Comparison of ENCODE assay signal across 8 mouse cellular contexts in genomic region chr16:91464594-91465504, GRCm38 (mm10). TPM values are rescaled to one million over a fixed set of nuclear protein-coding genes. Genes with fewer than 3 reads are reported as not detected.
A peak's percentile ranks its signal among the peaks of the same experiment; 100 is the strongest.
DNase-seq lines count a peak whose midpoint lies in the region; ATAC-seq lines count a peak whose summit lies in the region.

No protein-coding gene starts in this region.

- no peaks in the 10 kb centered on the region for H3K36me3 ChIP-seq in hindbrain, embryonic 11.5 days (ENCODE audit: control insufficient read depth, insufficient read depth, low read length)
- no peaks in the 10 kb centered on the region for H3K36me3 ChIP-seq in lung, embryonic 16.5 days (ENCODE audit: control insufficient read depth, insufficient read depth, low read length)

- H3K4me3 ChIP-seq in hindbrain, embryonic 11.5 days (ENCODE audit: low read depth, low read length): peak overlapping the region; percentile 53
- peak overlapping the region; percentile 72 for H3K4me3 ChIP-seq in lung, embryonic 16.5 days (ENCODE audit: low read length)

- WGBS in hindbrain, embryonic 11.5 days: 2% methylated on average over 44 of the region's 44 CpGs
- 3% methylated on average over 44 of the region's 44 CpGs for WGBS in lung, embryonic 16.5 days

- H3K9me3 ChIP-seq in hindbrain, embryonic 11.5 days (ENCODE audit: control insufficient read depth, low read length): no peaks in the 10 kb centered on the region
- H3K9me3 ChIP-seq in lung, embryonic 16.5 days (ENCODE audit: control insufficient read depth, low read length): no peaks in the 10 kb centered on the region

- DNase-seq in Muller cell, postnatal 12 days (ENCODE audit: inconsistent ontology term): peak; percentile 95
- DNase-seq in cerebellum, adult 9-11 months: peak; percentile 86
- DNase-seq in frontal cortex, adult 2 months (ENCODE audit: extremely low spot score in 1 of 2, low spot score in 1 of 2): peak; percentile 75 to 84
- peak; percentile 94 for DNase-seq in hindbrain, embryonic 11.5 days (ENCODE audit: low spot score)
- peak; percentile 89 for DNase-seq in layer of hippocampus, adult 9-11 months
- DNase-seq in ovary, postnatal 10 days (ENCODE audit: low spot score): peak; percentile 61
- DNase-seq in thymus, postnatal 0 days (ENCODE audit: low spot score): peak; percentile 95

- ATAC-seq in hindbrain, embryonic 11.5 days (ENCODE audit: low FRiP score): peak; percentile 97
- ATAC-seq in lung, embryonic 16.5 days (ENCODE audit: low read depth): peak; percentile 97

- H3K4me2 ChIP-seq in hindbrain, embryonic 11.5 days (replicated peaks; ENCODE audit: low read depth, low read length): peak overlapping the region; percentile 85
- H3K4me2 ChIP-seq in lung, embryonic 16.5 days (ENCODE audit: low read depth, low read length): peak overlapping the region; percentile 95

- peaks cover 2% of the 10 kb centered on the region; the same call in 1 of the 2 replicates for H3K4me1 ChIP-seq in hindbrain, embryonic 11.5 days (replicated peaks; ENCODE audit: control insufficient read depth, insufficient read depth, low read length)
- peaks cover 15% of the 10 kb centered on the region for H3K4me1 ChIP-seq in lung, embryonic 16.5 days (replicated peaks; ENCODE audit: control insufficient read depth, insufficient read depth, low read length)

- no peaks in the 10 kb centered on the region for H3K27me3 ChIP-seq in hindbrain, embryonic 11.5 days (ENCODE audit: control insufficient read depth, insufficient read depth, low read length)
- H3K27me3 ChIP-seq in lung, embryonic 16.5 days (ENCODE audit: control insufficient read depth, insufficient read depth, low read depth, low read length): no peaks in the 10 kb centered on the region

- peak overlapping the region; percentile 19; the same call in 1 of the 2 replicates for H3K27ac ChIP-seq in hindbrain, embryonic 11.5 days (ENCODE audit: low read depth, low read length)
- peak overlapping the region; percentile 89 for H3K27ac ChIP-seq in lung, embryonic 16.5 days (ENCODE audit: low read length)

- H3K9ac ChIP-seq in hindbrain, embryonic 11.5 days (ENCODE audit: low read depth, low read length): peak overlapping the region; percentile 46
- H3K9ac ChIP-seq in lung, embryonic 16.5 days (ENCODE audit: low read length): peak overlapping the region; percentile 80

RNA-seq across cellular contexts. Expression of gene Ifnar1, which starts 20.2 kb away (rescaled TPM):
- 34.4 and 37.8 TPM in 2 replicates for polyA plus RNA-seq in frontal cortex, adult 2 months (2012; rRNA removed)
- 51.6 and 52.9 TPM in 2 replicates for polyA plus RNA-seq in hindbrain, embryonic 11.5 days (2014; fragmentation: Nextera tagmentation; extraction: Ambion mirVana)
- 65.0 and 69.3 TPM in 2 replicates for polyA plus RNA-seq in lung, embryonic 16.5 days (2015; fragmentation: Nextera tagmentation; extraction: Ambion mirVana)
- polyA plus RNA-seq in thymus, postnatal 0 days (2015; fragmentation: Nextera tagmentation; extraction: Ambion mirVana): 30.2 and 40.9 TPM in 2 replicates

RNA-seq across cellular contexts. Expression of gene Il10rb, which starts 58.9 kb away (rescaled TPM):
- 11.1 and 14.8 TPM in 2 replicates for polyA plus RNA-seq in frontal cortex, adult 2 months (2012; rRNA removed)
- polyA plus RNA-seq in hindbrain, embryonic 11.5 days (2014; fragmentation: Nextera tagmentation; extraction: Ambion mirVana): 8.6 and 9.0 TPM in 2 replicates
- polyA plus RNA-seq in lung, embryonic 16.5 days (2015; fragmentation: Nextera tagmentation; extraction: Ambion mirVana): 56.8 and 61.5 TPM in 2 replicates
- polyA plus RNA-seq in thymus, postnatal 0 days (2015; fragmentation: Nextera tagmentation; extraction: Ambion mirVana): 42.7 and 44.1 TPM in 2 replicates

Comparison
In these comparisons a context has a peak if more than half of its experiments do, and no peak if none do; other contexts are left out.
1. Peak in every context shown above with its lines: DNase-seq, ATAC-seq, H3K4me3 ChIP-seq and H3K27ac ChIP-seq.